Mouse (Mus musculus) ovary, postnatal 36 days (tissue): ENCODE measurements around the gene Chst3.
A peak's percentile ranks its signal among the peaks of the same experiment; 100 is the strongest.
"Not testable (repeated sequence)": the region's sequence is repeated elsewhere in the genome, so short reads cannot be mapped to it uniquely, and the experiment has no call there.

Source experiments
- DNase-seq: peaks from one replicate; pipeline ENCODE4 v3.0.0; 2022; ENCODE audit warnings: low spot score, mixed read lengths

Chst3 gene

GRCm38 (mm10) chr10:60196971-60197370 lies 22.1 kb downstream of the Chst3 start:
- DNase-seq = no peak

GRCm38 (mm10) chr10:60195087-60195486 lies 24.0 kb downstream of the Chst3 start:
- DNase-seq = no peak

- peak; percentile 56 for DNase-seq
These were observed 25.3 kb downstream of the Chst3 start for GRCm38 (mm10) chr10:60193532-60194423.

- DNase-seq = peak; percentile 80
These were observed 27.3 kb downstream of the Chst3 start for GRCm38 (mm10) chr10:60191796-60192195.

- no peak for DNase-seq
These were observed 29.4 kb downstream of the Chst3 start for GRCm38 (mm10) chr10:60189534-60190186.

GRCm38 (mm10) chr10:60186191-60186945 lies 32.7 kb downstream of the Chst3 start:
- DNase-seq = no peak

GRCm38 (mm10) chr10:60185023-60185709 lies 33.9 kb downstream of the Chst3 start:
- DNase-seq = no peak

- DNase-seq = not testable (repeated sequence)
These were observed 43.8 kb downstream of the Chst3 start for GRCm38 (mm10) chr10:60175306-60175705.

GRCm38 (mm10) chr10:60174506-60174905 lies 44.6 kb downstream of the Chst3 start:
- DNase-seq = no peak

- DNase-seq = peak; percentile 73
These were observed 46.0 kb downstream of the Chst3 start for GRCm38 (mm10) chr10:60173035-60173434.

- DNase-seq = no peak
These were observed 46.8 kb downstream of the Chst3 start for GRCm38 (mm10) chr10:60172306-60172705.

GRCm38 (mm10) chr10:60171368-60171767 lies 47.7 kb downstream of the Chst3 start:
- DNase-seq = no peak

- DNase-seq = peak; percentile 66
These were observed 48.6 kb downstream of the Chst3 start for GRCm38 (mm10) chr10:60170326-60171089.

- DNase-seq = no peak
These were observed 50.1 kb downstream of the Chst3 start for GRCm38 (mm10) chr10:60168960-60169359.

- DNase-seq = no peak
These were observed 50.8 kb downstream of the Chst3 start for GRCm38 (mm10) chr10:60168306-60168705.

- no peak for DNase-seq
These were observed 53.0 kb downstream of the Chst3 start for GRCm38 (mm10) chr10:60166068-60166467.

- DNase-seq = no peak
These were observed 54.2 kb downstream of the Chst3 start for GRCm38 (mm10) chr10:60164869-60165268.

- DNase-seq = no peak
These were observed 56.1 kb downstream of the Chst3 start for GRCm38 (mm10) chr10:60162973-60163255.

- DNase-seq = not testable (repeated sequence)
These were observed 56.7 kb downstream of the Chst3 start for GRCm38 (mm10) chr10:60162184-60162972.

GRCm38 (mm10) chr10:60161397-60161796 lies 57.7 kb downstream of the Chst3 start:
- not testable (repeated sequence) for DNase-seq
